In genomic region chr11:66573888-66574287, GRCm38 (mm10) we compare ENCODE assay signal across 17 mouse cellular contexts. TPM values are rescaled to one million over a fixed set of nuclear protein-coding genes. Genes with fewer than 3 reads are reported as not detected.
"Had no signal": no experiment of that assay in that cellular context is flagged by ENCODE, and none has a peak within 500 bp of the region (broad histone marks: within the 10 kb centered on the region; RNA-seq: fewer than 3 reads in every experiment).

No protein-coding gene starts in this region.

- H3K36me3 ChIP-seq: limb, embryonic 12.5 days; liver, embryonic 13.5 days; lung, embryonic 15.5 days; midbrain, embryonic 13.5 days; neural tube, embryonic 15.5 days had no signal

- H3K4me3 ChIP-seq: layer of hippocampus, adult 2 months; limb, embryonic 12.5 days; liver, embryonic 13.5 days; lung, embryonic 15.5 days; megakaryocyte, embryonic 14.5 days; midbrain, embryonic 13.5 days; myocyte; neural tube, embryonic 15.5 days had no signal

- ATAC-seq: liver, postnatal 0 days; midbrain, embryonic 13.5 days had no signal

- H3K27me3 ChIP-seq: lung, embryonic 15.5 days; megakaryocyte, embryonic 14.5 days; midbrain, embryonic 13.5 days; neural tube, embryonic 15.5 days had no signal

- H3K4me1 ChIP-seq: limb, embryonic 12.5 days; liver, embryonic 13.5 days; lung, embryonic 15.5 days; megakaryocyte, embryonic 14.5 days; midbrain, embryonic 13.5 days had no signal

- H3K27ac ChIP-seq: layer of hippocampus, adult 2 months; limb, embryonic 12.5 days; liver, embryonic 13.5 days; lung, embryonic 15.5 days; macrophage; midbrain, embryonic 13.5 days; neural tube, embryonic 15.5 days; stomach, postnatal 0 days had no signal

- DNase-seq: kidney, postnatal 10 days; kidney, postnatal 4 days; liver; liver, embryonic 13.5 days; liver, postnatal 0 days; lung, postnatal 14 days; right cerebral cortex, postnatal 25 days; thymus, postnatal 4 days had no signal

- H3K4me2 ChIP-seq: limb, embryonic 12.5 days; liver, embryonic 13.5 days; lung, embryonic 15.5 days; midbrain, embryonic 13.5 days; neural tube, embryonic 15.5 days had no signal

- H3K9ac ChIP-seq: limb, embryonic 12.5 days; liver, embryonic 13.5 days; liver, postnatal 0 days; lung, embryonic 15.5 days; midbrain, embryonic 13.5 days; neural tube, embryonic 15.5 days had no signal

- H3K9me3 ChIP-seq: limb, embryonic 12.5 days; liver, embryonic 13.5 days; lung, embryonic 15.5 days; midbrain, embryonic 13.5 days; neural tube, embryonic 15.5 days had no signal

RNA-seq across cellular contexts. Expression of gene Shisa6, which starts 48.1 kb away (rescaled TPM):
- polyA plus RNA-seq: liver, embryonic 13.5 days; liver, postnatal 0 days; macrophage; myocyte had no signal
